Mouse (Mus musculus): Measurements from ENCODE around the gene Cdkn1a.

The Cdkn1a gene

DNA sequence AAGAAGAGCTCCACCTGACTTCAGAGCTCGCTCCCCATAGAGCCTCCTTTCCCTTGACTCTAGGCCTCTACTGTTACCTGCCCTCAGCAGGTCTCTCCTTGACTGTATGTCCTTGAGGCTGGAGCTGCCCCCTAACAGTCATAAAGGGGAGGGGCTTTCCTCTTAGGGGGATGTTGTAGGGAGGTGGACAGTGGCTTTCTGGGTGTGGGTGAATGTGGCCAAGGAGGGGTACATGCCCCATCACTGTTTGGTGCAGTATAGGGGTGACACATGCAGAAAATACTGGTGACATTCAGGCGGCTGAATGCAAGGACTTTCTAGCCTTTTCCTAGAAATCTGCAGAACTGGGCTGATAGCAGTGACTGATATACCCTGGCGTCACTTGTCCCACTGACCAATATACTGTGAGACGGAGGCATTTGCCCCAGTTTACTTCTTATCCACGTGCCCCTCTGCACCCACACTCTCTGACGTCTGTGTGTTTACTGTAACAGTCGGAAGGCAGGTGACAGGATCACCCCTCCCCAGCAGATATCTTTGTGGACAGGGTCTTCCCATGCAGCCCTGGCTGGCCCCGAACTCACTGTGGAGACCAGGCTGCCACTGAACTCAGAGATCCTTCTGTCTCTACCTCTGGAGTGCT lies 26.4 kb downstream of the Cdkn1a start:
- no peak for DNase-seq (ENCODE audit: low read depth, low spot score)

- no peak for DNase-seq (ENCODE audit: low read depth, low spot score)
These were observed 27.3 kb downstream of the Cdkn1a start for GRCm38 (mm10) chr17:29118057-29118456.

DNA sequence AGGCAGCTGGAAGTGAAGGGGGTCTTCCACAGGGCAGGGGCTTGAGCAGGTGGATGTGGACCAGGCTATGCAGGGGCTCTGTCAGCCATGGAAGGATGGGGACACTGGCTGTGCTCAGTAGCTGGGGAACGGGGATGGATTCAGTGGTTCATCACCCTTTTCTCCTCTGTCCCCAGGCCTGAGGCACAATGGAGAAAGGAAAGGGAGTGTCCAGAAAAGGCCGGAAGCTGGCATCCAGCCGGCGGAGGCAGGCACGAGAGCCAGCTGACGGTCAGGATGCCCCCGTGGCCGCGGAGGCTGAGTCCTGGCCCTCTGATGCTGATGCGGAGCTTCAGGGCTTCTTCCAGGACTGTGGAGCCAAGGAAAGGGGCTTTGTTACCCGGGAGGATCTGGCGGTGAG lies 29.9 kb downstream of the Cdkn1a start:
- no peak for DNase-seq (ENCODE audit: low read depth, low spot score)

DNA sequence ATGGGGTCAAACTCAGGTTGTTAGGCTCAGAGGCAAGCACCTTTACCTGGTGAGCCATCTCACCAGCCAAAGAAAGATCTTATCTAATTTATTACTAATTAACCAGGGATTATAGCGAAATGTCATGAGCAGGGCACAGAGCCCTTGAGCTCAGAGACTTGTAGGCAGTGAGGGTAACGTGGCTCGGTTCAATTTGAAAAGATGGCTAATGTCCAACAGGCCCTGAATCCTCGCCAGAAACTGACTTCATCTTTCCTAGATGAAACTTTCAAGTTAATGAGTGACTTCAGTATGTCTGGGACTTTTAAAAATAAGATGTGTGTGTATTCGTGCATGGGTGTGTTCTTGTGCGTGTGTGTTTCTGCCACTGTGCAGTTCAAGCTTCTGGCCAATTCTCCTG lies 32.0 kb downstream of the Cdkn1a start:
- no peak for DNase-seq (ENCODE audit: low read depth, low spot score)

DNA sequence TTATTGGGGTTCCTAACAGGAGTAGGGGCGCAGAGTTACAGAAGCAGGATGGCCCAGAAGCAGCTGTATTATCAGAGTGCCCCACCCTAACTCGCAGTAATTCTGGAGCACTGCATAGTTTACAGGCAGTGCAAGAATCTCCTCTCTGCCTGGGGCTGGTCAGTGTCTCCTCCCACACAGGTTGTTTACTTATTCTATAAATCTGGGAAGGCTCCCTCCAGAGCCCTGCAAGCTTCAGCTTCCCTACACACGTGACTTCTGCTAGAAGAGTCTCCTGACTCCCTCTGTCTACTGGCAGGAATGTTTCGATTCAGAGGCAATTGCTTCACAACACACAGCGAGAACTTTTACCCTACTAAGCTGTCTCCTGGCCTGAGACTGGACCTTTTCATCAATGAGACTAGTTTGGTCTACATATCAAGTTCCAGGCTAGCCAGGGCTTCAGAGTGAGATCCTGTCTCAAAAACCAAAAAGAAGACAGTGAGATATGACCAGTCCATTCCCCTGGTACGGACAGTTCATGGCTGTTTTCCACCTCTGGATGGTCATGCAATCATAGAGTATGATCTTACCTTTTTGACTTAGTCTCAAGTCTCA lies 32.9 kb downstream of the Cdkn1a start:
- DNase-seq (ENCODE audit: low read depth, low spot score) = no peak

GRCm38 (mm10) chr17:29126561-29126960 lies 35.8 kb downstream of the Cdkn1a start:
- DNase-seq (ENCODE audit: low read depth, low spot score) = no peak

DNA sequence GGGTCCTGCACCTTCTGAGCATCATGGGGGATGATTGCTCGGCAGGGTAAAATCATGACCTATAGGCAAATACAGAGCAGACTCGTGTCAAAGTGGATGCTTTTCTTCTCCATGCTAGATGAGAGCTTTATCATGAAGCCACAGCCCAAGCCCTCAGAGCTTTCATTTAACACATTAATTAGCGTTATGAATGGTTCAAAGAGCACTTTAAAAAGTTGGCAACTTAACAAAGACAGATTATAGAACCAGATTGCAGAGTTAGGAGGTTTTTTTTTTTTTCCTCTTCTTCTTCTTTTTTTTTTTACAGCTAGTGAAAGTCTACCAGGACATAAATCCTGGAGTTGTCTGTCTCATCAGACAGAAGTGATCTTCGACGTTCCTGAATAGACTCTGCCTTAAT lies 38.6 kb downstream of the Cdkn1a start:
- no peak for DNase-seq (ENCODE audit: low read depth, low spot score)

- no peak for DNase-seq (ENCODE audit: low read depth, low spot score)
These were observed 44.3 kb downstream of the Cdkn1a start for GRCm38 (mm10) chr17:29135066-29135465.

GRCm38 (mm10) chr17:29136236-29136635 lies 45.5 kb downstream of the Cdkn1a start:
- no peak for DNase-seq (ENCODE audit: low read depth, low spot score)

DNA sequence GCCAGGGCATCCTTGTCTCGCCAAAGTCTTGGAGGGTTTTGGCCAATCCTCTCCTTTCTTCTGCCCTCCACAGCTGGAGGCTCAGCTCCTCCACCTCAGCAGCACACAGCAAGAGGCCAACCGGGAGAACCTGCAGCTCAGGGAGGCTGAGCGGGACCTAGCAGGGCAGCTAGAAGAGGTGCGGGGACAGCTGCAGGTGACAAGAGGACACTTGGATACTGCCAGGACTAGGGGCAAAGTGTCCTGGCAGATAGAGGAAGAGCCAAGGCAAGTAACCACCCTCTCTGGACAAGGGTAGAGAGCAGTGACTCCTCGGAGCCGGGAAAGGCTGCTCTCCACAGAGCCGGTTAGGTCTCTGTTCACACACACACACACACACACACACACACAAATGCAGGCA lies 47.1 kb downstream of the Cdkn1a start:
- DNase-seq (ENCODE audit: low read depth, low spot score) = no peak

- DNase-seq (ENCODE audit: low read depth, low spot score) = no peak
These were observed 50.8 kb downstream of the Cdkn1a start for GRCm38 (mm10) chr17:29141577-29141976.

- DNase-seq (ENCODE audit: low read depth, low spot score) = no peak
These were observed 52.5 kb downstream of the Cdkn1a start for GRCm38 (mm10) chr17:29143266-29143665.

GRCm38 (mm10) chr17:29145101-29145500 lies 54.3 kb downstream of the Cdkn1a start:
- no peak for DNase-seq (ENCODE audit: low read depth, low spot score)

DNA sequence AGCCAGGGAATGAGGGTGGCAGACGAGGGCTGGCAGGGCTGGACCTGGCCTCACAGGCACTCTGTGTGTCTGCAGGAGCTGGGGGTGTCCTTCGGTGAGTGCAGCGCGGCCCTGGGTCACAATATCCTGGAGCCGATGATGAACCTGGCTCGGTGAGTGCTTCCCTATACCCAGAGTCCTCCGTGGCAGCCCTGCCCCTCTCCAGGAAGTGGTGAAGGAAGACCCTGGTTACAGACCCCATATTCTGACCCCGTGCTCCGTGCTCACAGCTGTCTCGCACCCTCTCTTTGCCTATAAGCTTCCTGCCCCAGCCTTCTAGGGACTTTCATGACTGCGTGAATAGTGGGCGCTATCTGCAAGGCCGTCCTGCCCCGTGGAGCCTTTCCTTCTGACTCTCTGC lies 56.5 kb downstream of the Cdkn1a start:
- DNase-seq (ENCODE audit: low read depth, low spot score) = no peak

DNA sequence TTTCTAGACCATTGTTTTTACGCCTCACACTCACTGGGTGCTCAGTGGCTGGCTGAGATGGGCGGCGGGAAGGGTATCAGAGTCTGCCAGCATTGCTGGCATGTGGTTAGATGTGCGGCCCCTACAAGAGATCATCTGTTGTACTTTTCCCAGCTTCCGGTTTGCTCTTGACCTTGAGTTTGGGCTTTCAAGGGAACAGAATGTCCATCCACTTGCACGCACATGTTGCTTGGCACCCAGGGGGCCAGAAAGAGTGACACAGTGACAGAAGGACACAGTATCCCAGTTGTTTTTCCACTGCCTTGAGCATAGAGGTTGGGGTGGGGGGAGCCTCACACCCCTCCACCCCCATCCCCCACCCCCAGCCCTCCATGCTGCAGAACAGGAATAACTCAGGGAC lies 57.0 kb downstream of the Cdkn1a start:
- no peak for DNase-seq (ENCODE audit: low read depth, low spot score)

GRCm38 (mm10) chr17:29149766-29150165 lies 59.0 kb downstream of the Cdkn1a start:
- no peak for DNase-seq (ENCODE audit: low read depth, low spot score)
